Mouse (Mus musculus) liver, embryonic 14.5 days (tissue): ENCODE results near the gene Tnfrsf19.

ENCODE experiments used
- CTCF ChIP-seq: IDR thresholded peaks from 2 replicates; pipeline ENCODE4 v1.5.1; 2016; ENCODE audit warnings: antibody characterized with exemption, low read depth, control low read depth
- EP300 ChIP-seq: IDR thresholded peaks from 2 replicates; pipeline ENCODE4 v1.6.1; 2016; ENCODE audit warnings: antibody characterized with exemption, low read depth

DNA sequence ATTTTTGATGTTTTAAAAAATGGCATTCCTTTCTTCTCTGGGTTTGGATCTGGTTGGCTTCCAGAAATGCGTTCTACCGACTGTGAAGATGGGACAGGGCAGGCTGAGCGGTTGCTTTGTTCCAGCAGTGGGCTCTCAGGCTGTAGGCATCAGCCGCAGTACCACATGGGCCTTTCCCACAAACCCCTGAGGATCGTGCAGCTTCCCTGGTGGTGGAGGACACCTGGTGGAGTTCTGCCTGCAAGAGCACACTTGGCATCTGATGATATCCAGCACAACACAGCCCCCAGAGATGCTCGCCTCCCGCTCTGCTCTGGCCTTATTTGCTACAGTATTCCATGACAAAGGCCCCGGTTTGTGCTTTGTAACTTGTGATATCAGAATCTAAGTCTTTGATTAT, 41.9 kb upstream of the Tnfrsf19 start:
- TF ChIP-seq CTCF (no peak), EP300 (no peak)
